Mouse (Mus musculus): Measurements from ENCODE around the gene Swap70.

GRCm38 (mm10) chr7:110246526-110246925 lies 25.0 kb downstream of the Swap70 start:
- TF ChIP-seq EP300 (IDR thresholded peaks at IDR 0.05; ENCODE audit: low read length) (no peak), HCFC1 (IDR thresholded peaks at IDR 0.05; ENCODE audit: low read depth, low read length) (no peak), RCOR1 (conservative IDR thresholded peaks at IDR 0.05; ENCODE audit: low read depth, low read length) (no peak), RAD21 (IDR thresholded peaks at IDR 0.05; ENCODE audit: low read depth, low read length) (no peak)

All from CH12.LX (cell line).